Mouse (Mus musculus) testis, adult 2 months (tissue): ENCODE data around the gene Prrxl1.

ENCODE experiments used
- CTCF ChIP-seq: fragments of 200-500 bp; IDR thresholded peaks from 2 replicates; pipeline ENCODE4 v1.5.1; 2012; ENCODE audit warnings: low read depth, mild to moderate bottlenecking, inconsistent platforms, low read length, moderate library complexity; ENCODE audit not compliant: control insufficient read depth, insufficient read depth, insufficient replicate concordance
- POLR2A ChIP-seq: fragments of 200-500 bp; IDR thresholded peaks from 2 replicates; pipeline ENCODE4 v1.6.1; 2012; ENCODE audit warnings: low read depth, mild to moderate bottlenecking, inconsistent platforms, low read length, moderate library complexity; ENCODE audit not compliant: control insufficient read depth

DNA sequence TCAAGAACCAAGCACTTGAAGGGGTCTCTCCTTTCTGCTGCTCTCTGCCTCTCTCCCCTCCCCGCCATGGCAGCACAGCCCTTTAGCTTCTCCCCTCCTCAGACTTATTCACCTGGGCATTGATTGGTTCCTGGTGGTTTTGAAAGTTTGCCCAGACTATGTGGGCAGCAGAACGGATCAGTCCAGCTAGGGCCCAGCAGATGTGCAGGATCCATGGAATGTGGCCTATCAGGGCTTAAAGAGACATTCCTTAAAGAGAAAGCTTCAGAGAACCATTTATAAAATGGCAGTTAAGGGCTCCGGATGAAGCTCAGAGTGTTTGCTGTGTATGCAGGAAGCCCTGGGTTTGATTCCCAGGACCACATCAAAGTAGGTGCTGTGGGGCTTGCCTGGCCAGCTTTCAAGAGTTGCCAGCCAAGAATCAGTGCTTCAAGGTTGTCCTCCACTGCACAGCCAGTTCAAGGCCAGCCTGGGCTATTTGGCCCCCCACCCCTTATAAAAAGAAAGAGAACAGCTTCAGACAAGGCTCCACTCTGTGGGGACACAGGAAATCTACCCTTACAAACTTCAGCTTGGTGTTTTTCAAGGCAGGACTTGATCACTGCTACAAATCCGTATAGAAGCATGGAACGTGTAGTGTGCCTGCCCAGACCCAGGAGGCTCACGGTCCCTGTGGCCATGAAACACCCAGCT lies 33.8 kb downstream of the Prrxl1 start:
- TF ChIP-seq CTCF, result no peak
- no peak for TF ChIP-seq POLR2A
